Mouse (Mus musculus): ENCODE measurements at regions not wholly inside any gene's neighbourhood (a gene's known extent, or its start where the extent isn't known, plus 50 kb on each side); places are given as distances from the start of the nearest gene placed in this dataset.

GRCm38 (mm10) chr8:87178561-87178960 is 293.5 kb upstream of the N4bp1 start:
- H3K4me3 ChIP-seq (ENCODE audit: control insufficient read depth in 1 of 2, insufficient read depth in 1 of 2, low read depth in 1 of 2, low read length in 2 of 2), result no peak overlapping the region
- no peaks in the 10 kb centered on the region for H3K4me1 ChIP-seq (ENCODE audit: control insufficient read depth in 2 of 2, insufficient read depth in 2 of 2, low read length in 2 of 2)
- no peak overlapping the region for H3K27ac ChIP-seq (replicated peaks in 1 of 2; ENCODE audit: control insufficient read depth in 1 of 2, insufficient read depth in 1 of 2, low read depth in 2 of 2, low read length in 2 of 2)
- H3K27me3 ChIP-seq (ENCODE audit: control insufficient read depth, insufficient read depth, low read length), result no peaks in the 10 kb centered on the region
- H3K9me3 ChIP-seq (ENCODE audit: control insufficient read depth, low read length), result no peaks in the 10 kb centered on the region
- no peak overlapping the region for H3K4me2 ChIP-seq (ENCODE audit: low read length)
- ATAC-seq (ENCODE audit: insufficient number of reproducible peaks, insufficient read depth, low FRiP score, low read depth), result no peak
- no peak overlapping the region for H3K9ac ChIP-seq (ENCODE audit: low read length)
- no peaks in the 10 kb centered on the region for H3K36me3 ChIP-seq (ENCODE audit: control insufficient read depth, insufficient read depth, low read length)
- WGBS, result 73% methylated on average over 4 of the region's 4 CpGs

GRCm38 (mm10) chr8:87177620-87178019 is 292.6 kb upstream of the N4bp1 start:
- no peaks in the 10 kb centered on the region for H3K36me3 ChIP-seq (ENCODE audit: control insufficient read depth, insufficient read depth, low read length)
- no peak overlapping the region for H3K27ac ChIP-seq (replicated peaks in 1 of 2; ENCODE audit: control insufficient read depth in 1 of 2, insufficient read depth in 1 of 2, low read depth in 2 of 2, low read length in 2 of 2)
- WGBS, result 89% methylated on average over 6 of the region's 6 CpGs
- no peak overlapping the region for H3K4me3 ChIP-seq (ENCODE audit: control insufficient read depth in 1 of 2, insufficient read depth in 1 of 2, low read depth in 1 of 2, low read length in 2 of 2)
- no peak for ATAC-seq (ENCODE audit: insufficient number of reproducible peaks, insufficient read depth, low FRiP score, low read depth)
- no peaks in the 10 kb centered on the region for H3K4me1 ChIP-seq (ENCODE audit: control insufficient read depth in 2 of 2, insufficient read depth in 2 of 2, low read length in 2 of 2)
- H3K4me2 ChIP-seq (ENCODE audit: low read length), result no peak overlapping the region
- H3K9me3 ChIP-seq (ENCODE audit: control insufficient read depth, low read length), result no peaks in the 10 kb centered on the region
- no peak overlapping the region for H3K9ac ChIP-seq (ENCODE audit: low read length)
- H3K27me3 ChIP-seq (ENCODE audit: control insufficient read depth, insufficient read depth, low read length), result no peaks in the 10 kb centered on the region

DNA sequence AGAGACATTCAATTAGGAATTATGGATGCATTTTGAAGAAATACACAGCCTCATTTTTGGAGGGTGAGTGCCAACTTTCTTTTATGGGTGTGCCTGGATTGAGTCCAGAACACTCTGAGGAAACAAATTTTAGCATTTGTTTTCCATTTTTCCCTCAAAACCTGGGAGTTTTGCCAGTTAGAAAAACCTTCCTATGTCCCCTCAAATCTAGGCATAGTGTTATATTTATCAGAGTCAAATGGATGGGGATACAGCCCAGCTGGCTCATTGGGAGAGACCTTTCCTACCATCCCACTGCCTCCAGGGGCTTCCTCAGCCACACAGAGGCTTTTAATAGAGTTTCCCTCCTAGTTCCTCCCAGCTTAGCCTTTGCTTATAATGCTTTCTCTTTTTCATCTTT is 290.0 kb upstream of the N4bp1 start:
- Histone ChIP-seq H3K27me3 (ENCODE audit: control insufficient read depth, insufficient read depth, low read length) (no peaks in the 10 kb centered on the region), H3K4me2 (ENCODE audit: low read length) (no peak overlapping the region), H3K4me3 (ENCODE audit: control insufficient read depth in 1 of 2, insufficient read depth in 1 of 2, low read depth in 1 of 2, low read length in 2 of 2) (no peak overlapping the region), H3K27ac (replicated peaks in 1 of 2; ENCODE audit: control insufficient read depth in 1 of 2, insufficient read depth in 1 of 2, low read depth in 2 of 2, low read length in 2 of 2) (no peak overlapping the region), H3K36me3 (ENCODE audit: control insufficient read depth, insufficient read depth, low read length) (no peaks in the 10 kb centered on the region), H3K9ac (ENCODE audit: low read length) (no peak overlapping the region), H3K9me3 (ENCODE audit: control insufficient read depth, low read length) (no peaks in the 10 kb centered on the region), H3K4me1 (ENCODE audit: control insufficient read depth in 2 of 2, insufficient read depth in 2 of 2, low read length in 2 of 2) (no peaks in the 10 kb centered on the region)
- no peak for ATAC-seq (ENCODE audit: insufficient number of reproducible peaks, insufficient read depth, low FRiP score, low read depth)

DNA sequence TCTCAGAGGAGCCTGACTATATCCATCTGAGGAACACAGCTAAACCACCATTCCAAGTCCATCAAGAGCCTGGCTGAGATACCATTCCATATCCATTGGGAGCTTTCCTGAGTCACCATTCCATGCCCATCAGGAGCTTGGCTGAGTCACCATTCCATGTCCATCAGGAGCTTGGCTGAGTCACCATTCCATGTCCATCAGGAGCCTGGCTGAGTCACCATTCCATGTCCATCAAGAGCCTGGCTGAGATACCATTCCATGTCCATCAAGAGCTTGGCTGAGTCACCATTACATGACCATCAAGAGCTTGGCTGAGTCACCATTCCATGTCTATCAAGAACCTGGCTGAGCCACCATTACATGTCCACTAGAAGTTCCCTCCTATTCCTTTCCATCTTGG is 288.7 kb upstream of the N4bp1 start:
- Histone ChIP-seq H3K4me1 (ENCODE audit: control insufficient read depth in 2 of 2, insufficient read depth in 2 of 2, low read length in 2 of 2) (no peaks in the 10 kb centered on the region), H3K27ac (replicated peaks in 1 of 2; ENCODE audit: control insufficient read depth in 1 of 2, insufficient read depth in 1 of 2, low read depth in 2 of 2, low read length in 2 of 2) (no peak overlapping the region), H3K4me2 (ENCODE audit: low read length) (no peak overlapping the region), H3K9me3 (ENCODE audit: control insufficient read depth, low read length) (no peaks in the 10 kb centered on the region), H3K9ac (ENCODE audit: low read length) (no peak overlapping the region), H3K4me3 (ENCODE audit: control insufficient read depth in 1 of 2, insufficient read depth in 1 of 2, low read depth in 1 of 2, low read length in 2 of 2) (no peak overlapping the region), H3K36me3 (ENCODE audit: control insufficient read depth, insufficient read depth, low read length) (no peaks in the 10 kb centered on the region), H3K27me3 (ENCODE audit: control insufficient read depth, insufficient read depth, low read length) (no peaks in the 10 kb centered on the region)
- ATAC-seq (ENCODE audit: insufficient number of reproducible peaks, insufficient read depth, low FRiP score, low read depth), result no peak

DNA sequence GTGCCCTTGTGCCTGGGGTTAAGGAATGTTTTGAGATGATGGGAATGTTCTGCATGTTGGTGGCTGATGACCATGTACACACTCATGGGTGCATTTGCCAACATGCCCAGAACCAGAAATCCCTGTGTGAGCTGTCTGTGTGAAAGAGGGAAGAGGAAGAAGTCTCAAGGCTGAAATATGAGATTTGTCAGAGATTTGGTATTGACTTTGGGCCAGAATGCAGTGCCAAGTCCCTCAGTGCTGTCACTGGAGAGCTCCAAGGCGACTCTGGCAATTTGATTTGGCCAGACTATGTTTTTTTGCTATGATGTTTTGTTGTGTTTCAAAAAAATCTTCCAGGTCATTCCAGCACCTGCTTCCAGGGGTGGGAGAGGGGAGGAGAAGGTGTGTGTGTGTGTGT is 281.7 kb upstream of the N4bp1 start:
- H3K9me3 ChIP-seq (ENCODE audit: control insufficient read depth, low read length), result no peaks in the 10 kb centered on the region
- no peaks in the 10 kb centered on the region for H3K4me1 ChIP-seq (ENCODE audit: control insufficient read depth in 2 of 2, insufficient read depth in 2 of 2, low read length in 2 of 2)
- H3K4me2 ChIP-seq (ENCODE audit: low read length), result no peak overlapping the region
- no peaks in the 10 kb centered on the region for H3K27me3 ChIP-seq (ENCODE audit: control insufficient read depth, insufficient read depth, low read length)
- H3K9ac ChIP-seq (ENCODE audit: low read length), result no peak overlapping the region
- no peaks in the 10 kb centered on the region for H3K36me3 ChIP-seq (ENCODE audit: control insufficient read depth, insufficient read depth, low read length)
- no peak for ATAC-seq (ENCODE audit: insufficient number of reproducible peaks, insufficient read depth, low FRiP score, low read depth)
- no peak overlapping the region for H3K4me3 ChIP-seq (ENCODE audit: control insufficient read depth in 1 of 2, insufficient read depth in 1 of 2, low read depth in 1 of 2, low read length in 2 of 2)
- no peak overlapping the region for H3K27ac ChIP-seq (replicated peaks in 1 of 2; ENCODE audit: control insufficient read depth in 1 of 2, insufficient read depth in 1 of 2, low read depth in 2 of 2, low read length in 2 of 2)
- 65% methylated on average over 1 of the region's 1 CpGs for WGBS

GRCm38 (mm10) chr8:87160416-87160815 is 275.4 kb upstream of the N4bp1 start:
- Histone ChIP-seq H3K4me1 (ENCODE audit: control insufficient read depth in 2 of 2, insufficient read depth in 2 of 2, low read length in 2 of 2) (no peaks in the 10 kb centered on the region), H3K9ac (ENCODE audit: low read length) (no peak overlapping the region), H3K4me2 (ENCODE audit: low read length) (no peak overlapping the region), H3K27me3 (ENCODE audit: control insufficient read depth, insufficient read depth, low read length) (no peaks in the 10 kb centered on the region), H3K36me3 (ENCODE audit: control insufficient read depth, insufficient read depth, low read length) (no peaks in the 10 kb centered on the region), H3K27ac (replicated peaks in 1 of 2; ENCODE audit: control insufficient read depth in 1 of 2, insufficient read depth in 1 of 2, low read depth in 2 of 2, low read length in 2 of 2) (no peak overlapping the region), H3K4me3 (ENCODE audit: control insufficient read depth in 1 of 2, insufficient read depth in 1 of 2, low read depth in 1 of 2, low read length in 2 of 2) (no peak overlapping the region), H3K9me3 (ENCODE audit: control insufficient read depth, low read length) (no peaks in the 10 kb centered on the region)
- ATAC-seq (ENCODE audit: insufficient number of reproducible peaks, insufficient read depth, low FRiP score, low read depth), result no peak
- 86% methylated on average over 2 of the region's 2 CpGs for WGBS

- H3K4me3 ChIP-seq (ENCODE audit: control insufficient read depth in 1 of 2, insufficient read depth in 1 of 2, low read depth in 1 of 2, low read length in 2 of 2), result no peak overlapping the region
- no peak overlapping the region for H3K27ac ChIP-seq (replicated peaks in 1 of 2; ENCODE audit: control insufficient read depth in 1 of 2, insufficient read depth in 1 of 2, low read depth in 2 of 2, low read length in 2 of 2)
- no peaks in the 10 kb centered on the region for H3K9me3 ChIP-seq (ENCODE audit: control insufficient read depth, low read length)
- ATAC-seq (ENCODE audit: insufficient number of reproducible peaks, insufficient read depth, low FRiP score, low read depth), result no peak
- WGBS, result 54% methylated on average over 8 of the region's 8 CpGs
- no peaks in the 10 kb centered on the region for H3K4me1 ChIP-seq (ENCODE audit: control insufficient read depth in 2 of 2, insufficient read depth in 2 of 2, low read length in 2 of 2)
- no peak overlapping the region for H3K4me2 ChIP-seq (ENCODE audit: low read length)
- H3K9ac ChIP-seq (ENCODE audit: low read length), result no peak overlapping the region
- no peaks in the 10 kb centered on the region for H3K36me3 ChIP-seq (ENCODE audit: control insufficient read depth, insufficient read depth, low read length)
- no peaks in the 10 kb centered on the region for H3K27me3 ChIP-seq (ENCODE audit: control insufficient read depth, insufficient read depth, low read length)
These were observed 273.3 kb upstream of the N4bp1 start for GRCm38 (mm10) chr8:87158322-87158721.

DNA sequence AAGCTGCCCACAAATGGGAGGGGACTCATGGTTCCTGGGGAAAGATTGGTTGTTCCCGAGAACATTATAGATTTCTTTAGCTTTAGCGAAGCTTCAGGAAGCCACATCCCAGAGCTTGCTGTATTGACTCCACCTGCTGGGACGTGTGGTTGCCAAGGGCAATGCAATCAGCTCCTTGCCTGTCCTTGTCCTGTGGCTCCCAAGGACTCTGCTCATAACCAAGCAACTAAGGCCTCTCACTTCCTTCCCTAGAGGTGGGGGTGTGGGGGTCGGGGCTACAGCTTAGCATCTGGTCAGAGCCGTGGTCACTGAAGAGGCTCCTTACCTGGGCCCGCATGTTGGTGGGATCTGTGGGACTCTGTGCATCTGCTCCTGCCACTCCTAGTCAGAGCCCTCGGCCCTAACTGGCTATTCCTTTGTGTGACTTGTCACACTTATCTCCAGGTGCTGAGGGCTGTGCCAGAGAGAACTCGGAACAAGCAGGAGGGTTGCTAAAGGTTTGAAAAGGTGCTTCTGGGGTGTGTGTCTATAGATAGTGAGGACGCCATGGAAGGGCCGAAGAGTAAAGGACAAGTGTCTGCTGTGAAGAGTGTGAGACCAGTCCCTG is 270.9 kb upstream of the N4bp1 start:
- no peak overlapping the region for H3K4me2 ChIP-seq (ENCODE audit: low read length)
- H3K9me3 ChIP-seq (ENCODE audit: control insufficient read depth, low read length), result no peaks in the 10 kb centered on the region
- no peak overlapping the region for H3K4me3 ChIP-seq (ENCODE audit: control insufficient read depth in 1 of 2, insufficient read depth in 1 of 2, low read depth in 1 of 2, low read length in 2 of 2)
- 52% methylated on average over 10 of the region's 10 CpGs for whole genome bisulfite sequencing
- no peak overlapping the region for H3K9ac ChIP-seq (ENCODE audit: low read length)
- no peak for ATAC-seq (ENCODE audit: insufficient number of reproducible peaks, insufficient read depth, low FRiP score, low read depth)
- no peaks in the 10 kb centered on the region for H3K4me1 ChIP-seq (ENCODE audit: control insufficient read depth in 2 of 2, insufficient read depth in 2 of 2, low read length in 2 of 2)
- no peaks in the 10 kb centered on the region for H3K27me3 ChIP-seq (ENCODE audit: control insufficient read depth, insufficient read depth, low read length)
- H3K36me3 ChIP-seq (ENCODE audit: control insufficient read depth, insufficient read depth, low read length), result no peaks in the 10 kb centered on the region
- no peak overlapping the region for H3K27ac ChIP-seq (replicated peaks in 1 of 2; ENCODE audit: control insufficient read depth in 1 of 2, insufficient read depth in 1 of 2, low read depth in 2 of 2, low read length in 2 of 2)

All from heart, embryonic 14.5 days (tissue).